Mouse (Mus musculus) neural tube, embryonic 12.5 days (tissue): Measurements from ENCODE around the gene Dpf2. TPM values are rescaled to one million over a fixed set of nuclear protein-coding genes. Genes with fewer than 3 reads are reported as not detected.
"Not testable (repeated sequence)": the region's sequence is repeated elsewhere in the genome, so short reads cannot be mapped to it uniquely, and the experiment has no call there.

ENCODE experiments used
- ATAC-seq: fragments of 200-750 bp; cut with Nextera tagmentation; 2 replicates; pipeline ENCODE4 v1.8.0; 2017; ENCODE audit warnings: low read depth, mild to moderate bottlenecking, moderate TSS enrichment, moderate library complexity; ENCODE audit not compliant: low FRiP score
- H3K27ac ChIP-seq: fragments of 300-500 bp; sonication (generic); 2 replicates; pipeline ENCODE4 v1.5.1; 2016
- H3K27me3 ChIP-seq: fragments of 300-500 bp; sonication (generic); replicated peaks from 2 replicates; pipeline ENCODE4 v1.6.1; 2016; ENCODE audit warnings: mild to moderate bottlenecking
- H3K36me3 ChIP-seq: fragments of 300-500 bp; sonication (generic); 2 replicates; pipeline ENCODE4 v1.6.1; 2016; ENCODE audit warnings: mild to moderate bottlenecking
- H3K4me1 ChIP-seq: fragments of 300-500 bp; sonication (generic); 2 replicates; pipeline ENCODE4 v1.6.1; 2016
- H3K4me2 ChIP-seq: fragments of 300-500 bp; sonication (generic); replicated peaks from 2 replicates; pipeline ENCODE4 v1.6.1; 2016; ENCODE audit warnings: mild to moderate bottlenecking
- H3K4me3 ChIP-seq: fragments of 300-500 bp; sonication (generic); 2 replicates; pipeline ENCODE4 v1.5.1; 2016
- H3K9ac ChIP-seq: fragments of 300-500 bp; sonication (generic); 2 replicates; pipeline ENCODE4 v1.6.1; 2016; ENCODE audit warnings: mild to moderate bottlenecking
- H3K9me3 ChIP-seq: fragments of 300-500 bp; sonication (generic); 2 replicates; pipeline ENCODE4 v1.6.1; 2016; ENCODE audit warnings: mild to moderate bottlenecking
- WGBS: fragments of 180-500 bp; shearing (Covaris S2); methylation state at CpG from one replicate; pipeline ENCODE4 v1.1.7; 2016; 5-methylcytosine and 5-hydroxymethylcytosine counted together
- polyA plus RNA-seq: library from polyadenylated mRNA; unstranded; fragments of >200 nt; fragmentation: Nextera tagmentation; extraction: Ambion mirVana; gene quantifications from 2 replicates; pipeline ENCODE4 v1.2.1, GENCODE M21; 2016

Dpf2 gene
- polyA plus RNA-seq, 1 experiment from 2014 or later: 174 TPM

DNA sequence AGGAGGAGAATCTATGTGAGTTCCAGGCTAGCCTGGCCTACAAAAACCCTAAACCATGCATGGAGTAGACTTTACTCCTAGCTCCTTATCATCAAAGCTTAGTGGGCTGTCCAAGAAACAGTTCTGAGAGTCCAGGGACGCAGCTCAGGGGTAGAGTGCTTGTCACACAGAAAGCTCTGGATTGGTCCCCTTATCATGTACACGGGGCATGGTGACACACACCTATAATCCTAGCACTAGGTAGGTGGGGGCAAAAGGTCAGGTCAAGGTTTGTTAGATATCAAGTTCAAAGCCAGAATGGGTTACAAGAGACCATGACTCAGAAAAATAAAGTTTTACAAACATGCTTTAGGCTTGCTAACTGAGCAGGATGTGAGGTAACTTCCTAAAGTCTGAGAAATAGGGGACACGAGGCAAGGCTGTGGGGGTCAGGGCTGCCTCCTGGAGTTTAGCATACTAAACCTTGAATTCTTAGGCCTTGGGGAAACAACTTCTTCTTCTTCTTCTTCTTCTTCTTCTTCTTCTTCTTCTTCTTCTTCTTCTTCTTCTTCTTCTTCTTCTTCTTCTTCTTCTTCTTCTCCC lies 25.5 kb downstream of the Dpf2 start:
- Histone ChIP-seq H3K36me3 (peaks cover 10% of the 10 kb centered on the region; the same call in 1 of the 2 replicates), H3K27me3 (no peaks in the 10 kb centered on the region), H3K4me2 (no peak overlapping the region), H3K4me3 (no peak overlapping the region), H3K4me1 (no peaks in the 10 kb centered on the region), H3K9me3 (no peaks in the 10 kb centered on the region), H3K27ac (no peak overlapping the region), H3K9ac (no peak overlapping the region)
- no peak for ATAC-seq
- 84% methylated on average over 3 of the region's 3 CpGs for WGBS

DNA sequence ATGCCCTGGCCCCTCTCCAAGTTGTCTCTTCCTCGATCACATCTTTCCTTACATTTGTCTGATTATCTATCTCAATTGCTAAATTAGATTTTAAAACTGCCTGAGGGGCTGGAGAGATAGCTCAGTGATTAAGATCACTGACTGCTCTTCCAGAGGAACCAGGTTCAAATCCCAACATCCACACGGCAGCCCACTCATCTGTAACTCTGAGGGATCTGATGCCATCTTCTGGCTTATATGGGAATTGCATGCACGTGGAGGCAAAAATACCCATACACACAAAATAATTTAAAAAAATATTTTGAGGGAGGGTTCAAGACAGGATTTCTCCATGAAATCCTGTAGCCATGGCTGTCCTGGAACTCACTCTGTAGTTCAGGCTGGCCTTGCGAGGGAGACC lies 27.0 kb downstream of the Dpf2 start:
- Histone ChIP-seq H3K9ac (no peak overlapping the region), H3K4me3 (no peak overlapping the region), H3K4me2 (no peak overlapping the region), H3K9me3 (no peaks in the 10 kb centered on the region), H3K27me3 (no peaks in the 10 kb centered on the region), H3K4me1 (no peaks in the 10 kb centered on the region), H3K27ac (no peak overlapping the region), H3K36me3 (no peaks in the 10 kb centered on the region)
- ATAC-seq: no peak
- 64% methylated on average over 4 of the region's 4 CpGs for WGBS

DNA sequence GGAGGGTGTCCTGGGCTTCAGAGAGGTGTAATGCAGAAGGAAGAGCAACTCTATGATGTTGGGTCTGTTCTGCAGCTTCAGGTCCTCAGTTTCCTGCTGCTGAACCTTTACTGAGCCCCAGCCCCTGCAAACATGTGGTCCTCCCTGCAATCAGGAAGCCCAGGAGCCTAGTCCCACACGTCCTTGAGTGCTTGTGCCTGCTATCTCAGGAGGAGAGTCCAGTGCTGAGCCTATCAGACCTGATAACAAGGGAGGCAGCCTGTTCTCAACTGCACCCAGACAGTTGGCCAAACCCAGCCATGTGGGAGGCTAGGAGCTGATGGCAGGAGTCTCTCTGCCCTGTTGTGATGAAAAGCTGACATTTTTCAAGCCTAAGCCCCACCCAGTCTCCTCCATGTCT lies 28.9 kb downstream of the Dpf2 start:
- 45% methylated on average over 1 of the region's 1 CpGs for WGBS
- H3K4me1 ChIP-seq: no peaks in the 10 kb centered on the region
- ATAC-seq: no peak
- no peak overlapping the region for H3K4me2 ChIP-seq
- no peak overlapping the region for H3K27ac ChIP-seq
- H3K36me3 ChIP-seq: no peaks in the 10 kb centered on the region
- no peak overlapping the region for H3K9ac ChIP-seq
- H3K9me3 ChIP-seq: no peaks in the 10 kb centered on the region
- H3K27me3 ChIP-seq: no peaks in the 10 kb centered on the region
- H3K4me3 ChIP-seq: no peak overlapping the region

DNA sequence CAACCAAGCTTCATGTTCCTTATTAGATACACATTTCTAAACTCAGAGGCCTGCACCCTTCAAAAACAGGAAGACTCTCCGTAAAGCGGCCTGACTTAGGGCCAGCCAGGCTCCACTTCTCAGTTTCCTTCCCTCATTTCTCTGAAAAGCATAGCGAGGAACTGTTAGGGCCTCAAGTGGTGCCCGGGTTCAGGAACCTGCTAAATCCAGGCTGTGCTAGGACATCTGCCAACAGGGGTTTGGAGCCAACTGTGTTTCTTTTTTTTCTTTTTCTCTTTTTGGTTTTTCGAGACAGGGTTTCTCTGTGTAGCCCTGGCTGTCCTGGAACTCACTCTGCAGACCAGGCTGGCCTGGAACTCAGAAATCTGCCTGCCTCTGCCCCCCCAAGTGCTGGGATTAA lies 30.7 kb downstream of the Dpf2 start:
- not testable (repeated sequence) for H3K27ac ChIP-seq, H3K27me3 ChIP-seq, H3K9ac ChIP-seq, H3K4me3 ChIP-seq, H3K9me3 ChIP-seq, H3K4me2 ChIP-seq, H3K4me1 ChIP-seq, ATAC-seq, H3K36me3 ChIP-seq
- WGBS: 89% methylated on average over 5 of the region's 5 CpGs

DNA sequence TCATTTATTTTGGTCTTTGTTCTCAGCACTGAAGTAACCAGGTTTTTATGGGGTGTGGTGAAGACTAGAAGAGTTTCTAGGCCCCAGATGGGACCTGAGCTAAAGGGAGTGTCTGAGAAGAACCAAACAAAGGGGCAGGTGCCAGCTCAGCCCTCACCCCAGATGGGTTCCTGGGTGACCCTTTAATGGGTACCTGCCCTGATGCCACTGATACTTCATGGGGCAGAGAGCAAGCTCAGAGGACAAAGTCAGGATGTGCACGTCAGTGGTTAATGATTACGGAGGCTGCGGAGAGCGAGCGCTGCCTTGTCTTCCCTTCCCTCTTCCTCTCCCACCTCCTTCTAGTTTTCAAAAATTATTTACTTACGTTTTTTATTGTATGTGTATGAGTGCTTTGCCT lies 31.7 kb downstream of the Dpf2 start:
- Histone ChIP-seq H3K4me2 (no peak overlapping the region), H3K27me3 (no peaks in the 10 kb centered on the region), H3K27ac (no peak overlapping the region), H3K4me3 (no peak overlapping the region), H3K4me1 (no peaks in the 10 kb centered on the region), H3K36me3 (no peaks in the 10 kb centered on the region), H3K9me3 (no peaks in the 10 kb centered on the region), H3K9ac (no peak overlapping the region)
- no peak for ATAC-seq
- WGBS: 95% methylated on average over 6 of the region's 6 CpGs

DNA sequence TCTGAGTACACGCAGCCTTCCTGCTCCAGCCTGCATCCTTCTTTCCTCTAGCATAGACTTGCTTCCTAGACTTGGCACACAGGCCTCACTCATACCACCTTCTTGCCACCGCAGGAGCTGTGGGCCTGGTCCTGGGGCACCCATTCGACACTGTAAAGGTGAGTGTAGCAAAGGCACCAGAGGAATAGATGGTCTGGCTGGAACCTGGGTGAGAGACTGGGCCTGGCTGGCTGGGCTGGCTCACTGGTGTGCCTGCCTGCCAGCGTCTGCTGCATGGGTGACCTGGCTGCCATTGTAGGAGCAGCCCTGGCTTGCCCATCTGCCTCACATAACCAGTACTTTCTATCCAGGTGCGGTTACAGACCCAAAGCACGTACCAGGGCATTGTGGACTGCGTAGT lies 33.1 kb downstream of the Dpf2 start:
- Histone ChIP-seq H3K9me3 (no peaks in the 10 kb centered on the region), H3K4me2 (no peak overlapping the region), H3K4me1 (peaks cover 3% of the 10 kb centered on the region; the same call in 1 of the 2 replicates), H3K27me3 (no peaks in the 10 kb centered on the region), H3K27ac (no peak overlapping the region), H3K36me3 (no peaks in the 10 kb centered on the region), H3K9ac (no peak overlapping the region), H3K4me3 (no peak overlapping the region)
- 91% methylated on average over 7 of the region's 7 CpGs for WGBS
- no peak for ATAC-seq

DNA sequence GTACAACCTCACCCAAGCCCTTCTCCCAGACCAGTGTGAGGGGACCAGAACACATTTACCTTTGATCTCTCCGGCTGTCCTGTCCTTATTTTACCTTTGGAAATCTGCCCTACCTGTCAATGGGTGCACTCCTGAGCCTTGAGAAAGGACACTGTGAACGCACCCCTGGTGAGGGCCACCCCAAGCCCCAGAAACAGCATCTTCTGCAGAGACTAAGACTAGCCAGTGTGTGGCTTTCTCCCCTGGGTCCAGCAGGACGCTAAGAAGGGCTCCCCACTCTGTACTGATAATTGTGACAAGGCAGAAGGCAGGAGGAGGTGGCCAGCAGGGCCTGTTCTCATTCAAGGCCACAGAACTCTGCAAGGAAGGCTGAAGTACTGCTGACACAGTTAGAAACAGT lies 33.9 kb downstream of the Dpf2 start:
- H3K36me3 ChIP-seq: no peaks in the 10 kb centered on the region
- H3K4me3 ChIP-seq: no peak overlapping the region
- H3K4me1 ChIP-seq: peaks cover 10% of the 10 kb centered on the region
- H3K27ac ChIP-seq: no peak overlapping the region
- H3K9me3 ChIP-seq: no peaks in the 10 kb centered on the region
- H3K9ac ChIP-seq: 0 out of 2 replicates have a peak overlapping the region, but pooled peaks have one; percentile 18
- no peaks in the 10 kb centered on the region for H3K27me3 ChIP-seq
- no peak overlapping the region for H3K4me2 ChIP-seq
- ATAC-seq: no peak
- 82% methylated on average over 3 of the region's 3 CpGs for WGBS

DNA sequence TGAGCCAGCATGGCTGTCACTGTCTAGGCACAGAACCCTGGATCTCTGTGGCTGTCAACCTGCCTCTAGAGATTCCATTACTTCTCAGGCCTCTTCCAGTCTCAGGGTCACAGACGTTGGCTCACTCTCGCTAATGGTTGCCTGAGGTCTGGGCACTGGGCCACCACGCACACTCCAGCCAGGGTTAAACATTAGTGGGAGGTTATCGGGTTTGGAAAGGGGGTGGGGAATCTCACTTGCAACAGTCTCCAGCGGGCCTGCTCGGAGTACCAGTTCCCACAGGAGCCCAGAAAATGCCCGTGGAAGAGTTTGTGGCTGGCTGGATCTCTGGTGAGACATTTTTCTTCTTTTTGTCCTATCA lies 34.5 kb downstream of the Dpf2 start:
- WGBS: 70% methylated on average over 7 of the region's 7 CpGs
- Histone ChIP-seq H3K36me3 (no peaks in the 10 kb centered on the region), H3K4me2 (0 out of 2 replicates have a peak overlapping the region, but pooled peaks have one; percentile 12), H3K9ac (peak overlapping the region; percentile 18; the same call in 1 of the 2 replicates), H3K4me3 (peak overlapping the region; percentile 7; the same call in 1 of the 2 replicates), H3K27me3 (no peaks in the 10 kb centered on the region), H3K4me1 (peaks cover 12% of the 10 kb centered on the region), H3K27ac (no peak overlapping the region), H3K9me3 (no peaks in the 10 kb centered on the region)
- no peak for ATAC-seq

DNA sequence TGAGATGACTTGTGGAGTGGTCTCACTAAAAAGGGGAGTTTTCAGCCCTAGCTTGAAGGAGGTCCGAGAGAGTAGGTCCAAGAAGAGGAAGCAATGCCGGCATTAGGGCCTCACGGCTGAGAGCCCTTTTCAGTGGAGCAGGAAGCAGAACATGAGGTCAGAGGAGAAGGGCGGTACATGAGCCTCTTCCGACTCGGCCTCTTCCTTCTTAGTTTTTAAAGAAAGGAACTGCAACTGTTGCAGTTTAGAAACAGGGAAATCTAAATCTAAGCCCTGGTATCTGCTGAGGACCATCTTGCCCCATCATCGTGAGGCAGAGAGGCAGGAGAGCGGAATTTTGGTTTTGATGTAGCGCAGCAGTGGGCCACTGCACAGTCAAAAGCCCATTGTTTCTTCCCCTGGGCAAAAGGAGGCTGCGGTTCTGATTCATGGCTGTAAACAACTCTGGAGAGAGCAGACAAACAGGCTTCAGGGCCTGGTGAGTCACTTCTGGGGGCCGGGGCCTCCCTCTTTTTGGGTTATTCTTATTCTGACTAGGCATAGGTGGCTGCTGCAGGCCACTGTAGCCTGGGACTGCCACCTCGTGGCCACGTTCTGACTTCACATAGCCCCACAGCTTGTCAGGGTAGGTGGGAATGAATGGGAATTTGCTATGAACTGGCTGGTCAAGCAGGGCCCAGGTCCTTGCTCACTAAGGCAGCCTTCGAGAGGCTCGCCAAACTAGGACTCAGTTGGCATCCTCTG lies 35.0 kb downstream of the Dpf2 start, which contains the start of gene Slc25a45:
Gene Slc25a45 (plus strand): TSS at position 191 of the 744 bp plus-strand sequence.
- H3K9ac ChIP-seq: peak within 1 kb of the TSS; percentile 18; the same call in 1 of the 2 replicates
- 46% methylated on average over 15 of the region's 15 CpGs for WGBS
- 0 out of 2 replicates have a peak, but pooled peaks cover 5% of the 10 kb centered on the region for H3K36me3 ChIP-seq
- no peak within 1 kb of the TSS for H3K27ac ChIP-seq
- peak within 1 kb of the TSS; percentile 7; the same call in 1 of the 2 replicates for H3K4me3 ChIP-seq
- H3K9me3 ChIP-seq: no peaks in the 10 kb centered on the region
- ATAC-seq: peak; percentile 45
- 0 out of 2 replicates have a peak within 1 kb of the TSS, but pooled peaks have one; percentile 12 for H3K4me2 ChIP-seq
- peaks cover 12% of the 10 kb centered on the region for H3K4me1 ChIP-seq
- no peaks in the 10 kb centered on the region for H3K27me3 ChIP-seq

DNA sequence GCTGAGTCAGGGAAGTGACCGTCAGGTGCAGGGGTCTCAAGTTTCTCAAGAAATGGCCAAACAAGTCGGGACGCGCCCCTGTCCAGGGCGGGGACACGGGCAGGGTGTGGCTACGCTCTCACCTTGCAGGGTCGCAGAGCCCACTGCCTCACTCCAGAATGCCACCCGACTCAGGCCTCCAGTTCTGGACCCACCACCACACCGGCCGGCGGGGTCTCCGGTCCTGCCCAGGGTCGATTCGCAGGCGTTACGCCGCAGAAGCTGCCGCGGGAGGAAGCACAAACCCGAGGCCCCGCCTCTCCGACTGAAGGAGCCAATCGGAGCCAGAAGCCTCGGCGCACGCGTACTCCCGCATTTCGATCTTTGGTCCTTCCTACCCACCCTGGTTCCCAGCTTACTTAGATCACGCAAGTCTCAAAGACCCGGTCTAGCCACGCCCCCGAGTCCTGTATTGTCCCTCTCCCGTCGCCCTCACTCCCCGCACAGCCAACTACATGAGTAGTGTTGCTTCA lies 37.8 kb downstream of the Dpf2 start, which contains the start of gene Frmd8:
Gene Frmd8 (minus strand): TSS at position 306 of the 512 bp plus-strand sequence.
- H3K27ac ChIP-seq: no peak within 1 kb of the TSS
- H3K27me3 ChIP-seq: no peaks in the 10 kb centered on the region
- whole genome bisulfite sequencing: under 1% methylated on average over 37 of the region's 37 CpGs
- peak within 1 kb of the TSS; percentile 80 for H3K4me3 ChIP-seq
- H3K9ac ChIP-seq: peak within 1 kb of the TSS; percentile 66
- ATAC-seq: peak; percentile 86
- peak within 1 kb of the TSS; percentile 85 for H3K4me2 ChIP-seq
- peaks cover 28% of the 10 kb centered on the region for H3K4me1 ChIP-seq
- no peaks in the 10 kb centered on the region for H3K9me3 ChIP-seq
- peaks cover 13% of the 10 kb centered on the region; the same call in 1 of the 2 replicates for H3K36me3 ChIP-seq

DNA sequence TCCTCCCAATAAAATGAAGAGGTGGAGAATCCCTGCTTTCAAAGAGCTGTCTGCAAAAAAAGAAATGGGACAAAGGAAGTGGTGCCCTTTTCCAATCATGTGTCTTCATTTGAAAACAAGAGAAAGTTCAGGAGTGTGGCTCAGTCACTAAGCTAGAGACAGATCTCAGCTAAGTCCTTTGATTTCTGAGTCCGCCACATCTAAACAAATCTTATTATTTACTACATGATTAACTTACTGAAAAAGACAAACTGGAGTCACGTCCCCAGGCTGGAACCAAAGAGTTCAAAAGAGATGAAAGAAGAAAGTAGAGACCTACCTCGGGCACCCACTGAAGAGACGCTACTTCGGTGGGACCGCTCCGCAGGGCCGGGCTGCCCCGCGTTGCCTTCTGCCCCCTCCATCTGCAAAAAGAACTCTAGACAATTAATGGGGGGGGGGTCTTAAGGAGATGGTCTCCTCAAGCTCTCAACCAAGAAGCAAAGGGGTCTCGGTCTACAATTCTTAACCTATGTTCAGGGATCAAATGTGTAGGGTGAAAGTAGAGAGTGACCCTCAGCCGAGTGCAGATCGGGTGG lies 38.3 kb downstream of the Dpf2 start:
- Histone ChIP-seq H3K9ac (peak overlapping the region; percentile 66), H3K36me3 (peaks cover 18% of the 10 kb centered on the region; the same call in 1 of the 2 replicates), H3K27ac (no peak overlapping the region), H3K4me2 (peak overlapping the region; percentile 85), H3K4me3 (peak overlapping the region; percentile 80), H3K9me3 (no peaks in the 10 kb centered on the region), H3K27me3 (no peaks in the 10 kb centered on the region), H3K4me1 (peaks cover 28% of the 10 kb centered on the region)
- no peak for ATAC-seq
- WGBS: 12% methylated on average over 13 of the region's 13 CpGs

DNA sequence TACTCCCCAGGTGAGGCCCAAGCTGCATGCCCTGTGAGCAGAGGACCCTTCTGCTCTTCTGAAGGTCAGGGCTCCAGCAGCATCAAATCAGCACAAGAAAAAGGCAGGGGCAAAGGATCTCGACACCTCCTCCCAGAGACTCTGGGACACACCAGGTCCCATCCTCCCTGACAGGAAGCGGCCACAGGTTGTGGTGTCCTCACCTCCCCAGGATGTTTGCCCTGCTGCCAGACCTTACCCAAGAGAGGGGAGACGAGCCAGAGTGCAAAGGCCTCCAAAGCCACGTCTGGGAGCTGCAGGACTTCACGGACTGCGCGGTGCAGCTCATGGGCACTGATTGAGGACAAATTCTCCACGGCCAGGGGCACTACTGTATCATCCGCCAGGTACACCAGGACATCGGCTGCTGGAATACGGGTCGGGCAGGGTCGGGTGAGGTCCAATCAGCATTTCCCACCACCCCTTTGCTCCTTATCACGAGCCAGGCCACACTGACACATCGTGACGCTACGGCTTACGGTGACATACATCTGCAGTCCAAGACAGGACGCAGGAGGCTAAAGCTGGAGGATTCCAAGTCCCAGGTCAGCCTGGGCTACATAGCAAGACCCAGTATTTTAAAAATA lies 39.8 kb downstream of the Dpf2 start:
- no peak overlapping the region for H3K4me3 ChIP-seq
- peaks cover 28% of the 10 kb centered on the region for H3K4me1 ChIP-seq
- H3K36me3 ChIP-seq: peaks cover 31% of the 10 kb centered on the region
- ATAC-seq: no peak
- H3K27me3 ChIP-seq: no peaks in the 10 kb centered on the region
- WGBS: 91% methylated on average over 19 of the region's 19 CpGs
- no peak overlapping the region for H3K4me2 ChIP-seq
- no peaks in the 10 kb centered on the region for H3K9me3 ChIP-seq
- 0 out of 2 replicates have a peak overlapping the region, but pooled peaks have one; percentile 18 for H3K9ac ChIP-seq
- H3K27ac ChIP-seq: no peak overlapping the region
